Mouse (Mus musculus) hindbrain, embryonic 12.5 days (tissue): Measurements from ENCODE around the gene Btg3. TPM values are rescaled to one million over a fixed set of nuclear protein-coding genes. Genes with fewer than 3 reads are reported as not detected.
A peak's percentile ranks its signal among the peaks of the same experiment; 100 is the strongest.
"Not testable (repeated sequence)": the region's sequence is repeated elsewhere in the genome, so short reads cannot be mapped to it uniquely, and the experiment has no call there.

Experiments used
- ATAC-seq: fragments of 200-750 bp; cut with Nextera tagmentation; 2 replicates; pipeline ENCODE4 v1.8.0; 2017; ENCODE audit warnings: moderate TSS enrichment; ENCODE audit not compliant: low FRiP score
- H3K27ac ChIP-seq: fragments of 300-500 bp; sonication (generic); 2 replicates; pipeline ENCODE4 v1.5.1; 2016; ENCODE audit warnings: mild to moderate bottlenecking
- H3K27me3 ChIP-seq: fragments of 300-500 bp; sonication (generic); 2 replicates; pipeline ENCODE4 v1.6.1; 2016; ENCODE audit warnings: mild to moderate bottlenecking
- H3K36me3 ChIP-seq: fragments of 300-500 bp; sonication (generic); 2 replicates; pipeline ENCODE4 v1.6.1; 2016; ENCODE audit warnings: mild to moderate bottlenecking
- H3K4me1 ChIP-seq: fragments of 300-500 bp; sonication (generic); 2 replicates; pipeline ENCODE4 v1.6.1; 2016
- H3K4me2 ChIP-seq: fragments of 300-500 bp; sonication (generic); replicated peaks from 2 replicates; pipeline ENCODE4 v1.6.1; 2016; ENCODE audit warnings: mild to moderate bottlenecking
- H3K4me3 ChIP-seq: fragments of 300-500 bp; sonication (generic); 2 replicates; pipeline ENCODE4 v1.5.1; 2016; ENCODE audit warnings: mild to moderate bottlenecking
- H3K9ac ChIP-seq: fragments of 300-500 bp; sonication (generic); 2 replicates; pipeline ENCODE4 v1.6.1; 2016; ENCODE audit warnings: mild to moderate bottlenecking, moderate library complexity
- H3K9me3 ChIP-seq: fragments of 300-500 bp; sonication (generic); replicated peaks from 2 replicates; pipeline ENCODE4 v1.6.1; 2016; ENCODE audit warnings: mild to moderate bottlenecking
- WGBS: fragments of 180-500 bp; shearing (Covaris S2); methylation state at CpG from one replicate; pipeline ENCODE4 v1.1.7; 2016; 5-methylcytosine and 5-hydroxymethylcytosine counted together
- polyA plus RNA-seq: library from polyadenylated mRNA; unstranded; fragments of >200 nt; fragmentation: Nextera tagmentation; extraction: Ambion mirVana; gene quantifications from 2 replicates; pipeline ENCODE4 v1.2.1, GENCODE M21; 2016

The Btg3 gene
- polyA plus RNA-seq, 1 experiment from 2014 or later = 41.6 TPM

DNA sequence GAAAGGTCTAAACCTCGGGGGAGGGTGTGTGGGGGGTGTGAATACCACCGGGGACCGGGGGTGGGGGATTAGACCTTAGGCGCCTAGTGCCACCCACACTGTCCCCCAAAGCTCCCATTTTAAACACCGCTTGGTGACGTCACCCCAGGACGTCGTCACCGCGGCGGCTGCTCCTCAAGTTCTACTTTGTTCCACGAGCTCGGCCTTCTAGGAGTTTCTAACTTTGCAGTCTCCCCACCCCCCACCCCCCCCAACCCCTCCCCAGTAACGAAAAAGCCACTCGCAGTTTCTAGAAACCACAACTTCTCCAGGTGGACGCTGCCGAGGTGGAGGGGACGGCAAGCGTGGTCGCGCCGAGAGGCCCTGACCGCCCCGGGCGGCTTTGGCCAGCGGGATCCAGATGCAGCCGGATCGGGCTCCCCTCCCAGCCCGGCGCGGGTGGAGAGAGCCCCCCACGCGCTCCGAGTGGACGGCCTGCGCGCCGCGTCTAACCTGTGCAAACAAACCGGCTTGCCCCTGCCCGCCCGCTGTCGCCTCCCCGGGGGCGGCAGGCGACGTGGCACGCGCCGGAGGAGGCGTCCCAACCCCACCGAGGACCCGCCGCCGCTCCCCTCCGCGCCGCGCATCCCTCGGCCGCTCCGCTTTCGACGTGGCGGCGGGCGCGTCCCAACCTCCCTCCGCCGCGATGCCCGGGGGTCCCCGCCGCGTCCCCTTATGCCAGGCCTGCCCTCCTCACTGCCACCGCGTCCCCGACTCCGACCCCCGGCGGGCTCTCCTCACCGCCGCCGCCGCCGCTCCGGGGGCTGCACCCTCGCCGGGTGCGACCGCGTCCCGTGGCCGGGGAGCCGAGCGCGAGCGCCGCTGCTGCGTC lies 936 bp downstream of the Btg3 start:
- peak overlapping the region; percentile 87 for H3K9ac ChIP-seq
- peaks cover 8% of the 10 kb centered on the region; the same call in 1 of the 2 replicates for H3K36me3 ChIP-seq
- H3K27ac ChIP-seq = peak overlapping the region; percentile 55
- H3K27me3 ChIP-seq = no peaks in the 10 kb centered on the region
- H3K4me1 ChIP-seq = peaks cover 7% of the 10 kb centered on the region
- peak overlapping the region; percentile 87 for H3K4me3 ChIP-seq
- H3K9me3 ChIP-seq = no peaks in the 10 kb centered on the region
- H3K4me2 ChIP-seq = peak overlapping the region; percentile 70
- under 1% methylated on average over 74 of the region's 100 CpGs for WGBS
- ATAC-seq = peak; percentile 74

GRCm38 (mm10) chr16:78375222-78375621 lies 1.8 kb downstream of the Btg3 start:
- no peak for ATAC-seq
- WGBS = 58% methylated on average over 10 of the region's 10 CpGs
- H3K9me3 ChIP-seq = no peaks in the 10 kb centered on the region

DNA sequence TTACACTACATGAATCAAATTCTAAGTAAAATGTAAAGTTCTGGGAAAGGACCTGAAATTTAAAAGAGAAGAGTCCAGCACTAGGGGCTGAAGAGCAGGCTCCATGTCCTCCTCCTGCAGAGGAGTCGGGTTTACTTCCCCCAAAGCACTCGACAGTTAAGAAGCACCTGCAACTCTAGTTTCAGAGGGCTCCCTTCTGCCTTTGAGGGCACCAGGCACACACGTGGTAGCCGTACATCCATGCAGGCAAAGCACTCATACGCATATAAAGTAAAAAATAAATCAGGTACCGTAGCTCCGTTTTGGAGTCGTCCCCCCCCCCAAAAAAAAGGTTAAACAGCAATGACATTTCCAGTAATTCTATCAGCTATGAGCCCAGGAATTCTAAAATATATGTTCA lies 3.2 kb downstream of the Btg3 start:
- no peaks in the 10 kb centered on the region for H3K27me3 ChIP-seq
- H3K36me3 ChIP-seq = peaks cover 14% of the 10 kb centered on the region
- H3K27ac ChIP-seq = no peak overlapping the region
- ATAC-seq = no peak
- no peaks in the 10 kb centered on the region for H3K9me3 ChIP-seq
- peaks cover 7% of the 10 kb centered on the region for H3K4me1 ChIP-seq
- H3K9ac ChIP-seq = no peak overlapping the region
- no peak overlapping the region for H3K4me3 ChIP-seq
- H3K4me2 ChIP-seq = no peak overlapping the region
- WGBS = 81% methylated on average over 8 of the region's 8 CpGs

More at GRCm38 (mm10) chr16:78375222-78375621, 1.8 kb downstream of the Btg3 start:
- Histone ChIP-seq H3K4me3 (peak overlapping the region; percentile 87), H3K27ac (no peak overlapping the region), H3K27me3 (no peaks in the 10 kb centered on the region), H3K9ac (no peak overlapping the region), H3K36me3 (peaks cover 8% of the 10 kb centered on the region; the same call in 1 of the 2 replicates), H3K4me2 (peak overlapping the region; percentile 70), H3K4me1 (peaks cover 7% of the 10 kb centered on the region)

GRCm38 (mm10) chr16:78372786-78373185 lies 4.2 kb downstream of the Btg3 start:
- no peak for ATAC-seq
- no peak overlapping the region for H3K4me3 ChIP-seq
- H3K9ac ChIP-seq = no peak overlapping the region
- H3K4me2 ChIP-seq = no peak overlapping the region
- peaks cover 7% of the 10 kb centered on the region for H3K4me1 ChIP-seq
- no peaks in the 10 kb centered on the region for H3K9me3 ChIP-seq
- no peak overlapping the region for H3K27ac ChIP-seq
- 86% methylated on average over 5 of the region's 5 CpGs for WGBS
- peaks cover 18% of the 10 kb centered on the region for H3K36me3 ChIP-seq
- H3K27me3 ChIP-seq = no peaks in the 10 kb centered on the region

DNA sequence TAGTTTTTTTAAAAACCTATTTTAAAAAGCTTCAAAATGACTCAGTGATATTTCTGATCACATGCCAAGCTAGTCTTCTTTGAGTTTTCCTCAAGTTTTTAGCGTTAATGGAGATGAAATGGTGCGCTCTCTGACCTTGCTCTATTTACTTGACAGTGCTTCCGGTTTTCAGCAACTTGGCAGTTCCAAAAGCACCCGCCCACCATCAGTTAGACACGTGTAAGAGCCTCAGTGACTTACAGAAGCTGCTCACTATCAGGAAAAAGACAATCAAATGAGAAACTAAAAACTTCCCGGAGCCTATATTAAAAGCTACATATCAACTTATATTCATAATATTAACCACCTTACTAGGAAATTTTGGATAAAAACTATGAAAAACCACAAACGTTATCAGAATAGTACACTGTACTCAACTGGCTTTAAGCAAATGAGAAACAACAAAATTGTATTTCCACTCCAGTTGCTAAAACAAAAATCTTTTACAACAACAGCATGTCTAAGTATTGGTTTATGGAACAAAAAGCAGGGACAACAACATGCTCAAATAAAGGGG lies 5.4 kb downstream of the Btg3 start:
- peaks cover 7% of the 10 kb centered on the region for H3K4me1 ChIP-seq
- no peak overlapping the region for H3K27ac ChIP-seq
- WGBS = 76% methylated on average over 7 of the region's 7 CpGs
- no peak overlapping the region for H3K9ac ChIP-seq
- peaks cover 26% of the 10 kb centered on the region for H3K36me3 ChIP-seq
- no peaks in the 10 kb centered on the region for H3K9me3 ChIP-seq
- no peak overlapping the region for H3K4me3 ChIP-seq
- H3K27me3 ChIP-seq = no peaks in the 10 kb centered on the region
- no peak for ATAC-seq
- H3K4me2 ChIP-seq = no peak overlapping the region

DNA sequence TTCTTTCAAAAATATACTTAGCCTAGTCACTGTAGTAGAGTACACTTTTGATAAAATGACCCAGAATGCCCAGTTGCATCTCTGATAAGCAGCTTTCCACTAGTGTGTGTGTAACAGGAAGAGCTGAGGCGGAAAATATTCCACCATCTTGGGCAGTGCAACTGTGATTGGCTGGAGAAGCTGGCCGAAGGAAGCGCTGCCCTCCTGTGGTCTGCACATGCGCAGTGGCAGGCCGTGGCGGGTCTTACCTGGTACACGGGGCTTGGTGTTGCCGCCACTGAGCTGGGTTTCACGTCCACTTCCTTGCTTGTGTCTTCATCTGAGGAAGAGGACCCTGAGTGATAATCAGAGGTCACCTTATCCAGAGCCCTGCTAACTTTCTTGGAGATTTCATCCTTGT lies 12.4 kb downstream of the Btg3 start:
- H3K27ac ChIP-seq, H3K9me3 ChIP-seq, H3K27me3 ChIP-seq, ATAC-seq, H3K9ac ChIP-seq, H3K4me3 ChIP-seq, H3K4me1 ChIP-seq, H3K4me2 ChIP-seq: not testable (repeated sequence)
- 92% methylated on average over 9 of the region's 9 CpGs for WGBS
- peaks cover 36% of the 10 kb centered on the region for H3K36me3 ChIP-seq

- Histone ChIP-seq H3K4me1 (no peaks in the 10 kb centered on the region), H3K27me3 (no peaks in the 10 kb centered on the region), H3K9me3 (no peaks in the 10 kb centered on the region), H3K27ac (no peak overlapping the region), H3K9ac (no peak overlapping the region), H3K4me3 (no peak overlapping the region), H3K36me3 (peaks cover 28% of the 10 kb centered on the region; the same call in 1 of the 2 replicates), H3K4me2 (no peak overlapping the region)
- WGBS = 93% methylated on average over 4 of the region's 4 CpGs
- ATAC-seq = no peak
Observed at GRCm38 (mm10) chr16:78361466-78361865, 15.5 kb downstream of the Btg3 start.

DNA sequence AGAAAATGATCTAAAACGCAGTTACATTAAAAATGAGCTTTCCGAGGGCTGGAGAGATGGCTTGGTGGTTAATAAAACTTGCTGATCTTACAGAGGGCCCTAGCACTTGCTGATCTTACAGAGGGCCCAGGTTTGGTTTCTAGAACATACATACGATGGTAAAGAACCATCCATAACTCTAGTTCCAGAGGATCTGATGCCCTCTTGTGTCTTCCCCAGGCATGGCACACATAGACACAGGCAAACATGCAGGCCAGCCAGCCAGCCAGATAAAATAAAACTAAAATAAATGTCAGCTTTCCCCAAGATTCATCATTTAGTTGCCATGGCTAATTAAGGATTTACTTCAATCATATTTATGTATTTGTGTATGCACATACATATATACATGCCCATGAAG lies 19.2 kb downstream of the Btg3 start:
- Histone ChIP-seq H3K9me3 (no peaks in the 10 kb centered on the region), H3K9ac (no peak overlapping the region), H3K27me3 (no peaks in the 10 kb centered on the region), H3K36me3 (peaks cover 18% of the 10 kb centered on the region; the same call in 1 of the 2 replicates), H3K4me3 (no peak overlapping the region), H3K4me1 (no peaks in the 10 kb centered on the region), H3K27ac (no peak overlapping the region), H3K4me2 (no peak overlapping the region)
- no peak for ATAC-seq
- 97% methylated on average over 3 of the region's 3 CpGs for WGBS

GRCm38 (mm10) chr16:78347328-78347926 lies 29.6 kb downstream of the Btg3 start:
- Histone ChIP-seq H3K4me1 (no peaks in the 10 kb centered on the region), H3K36me3 (peaks cover 6% of the 10 kb centered on the region), H3K4me3 (no peak overlapping the region), H3K27me3 (no peaks in the 10 kb centered on the region), H3K9ac (no peak overlapping the region), H3K4me2 (no peak overlapping the region), H3K27ac (no peak overlapping the region), H3K9me3 (no peaks in the 10 kb centered on the region)
- ATAC-seq = no peak
- 85% methylated on average over 13 of the region's 13 CpGs for WGBS

- H3K9me3 ChIP-seq = no peaks in the 10 kb centered on the region
- no peaks in the 10 kb centered on the region for H3K4me1 ChIP-seq
- peaks cover 6% of the 10 kb centered on the region for H3K36me3 ChIP-seq
- H3K4me2 ChIP-seq = no peak overlapping the region
- no peaks in the 10 kb centered on the region for H3K27me3 ChIP-seq
- H3K4me3 ChIP-seq = no peak overlapping the region
- ATAC-seq = no peak
- H3K9ac ChIP-seq = no peak overlapping the region
- H3K27ac ChIP-seq = no peak overlapping the region
- 81% methylated on average over 2 of the region's 2 CpGs for WGBS
Observed at GRCm38 (mm10) chr16:78346662-78347327, 30.2 kb downstream of the Btg3 start.

DNA sequence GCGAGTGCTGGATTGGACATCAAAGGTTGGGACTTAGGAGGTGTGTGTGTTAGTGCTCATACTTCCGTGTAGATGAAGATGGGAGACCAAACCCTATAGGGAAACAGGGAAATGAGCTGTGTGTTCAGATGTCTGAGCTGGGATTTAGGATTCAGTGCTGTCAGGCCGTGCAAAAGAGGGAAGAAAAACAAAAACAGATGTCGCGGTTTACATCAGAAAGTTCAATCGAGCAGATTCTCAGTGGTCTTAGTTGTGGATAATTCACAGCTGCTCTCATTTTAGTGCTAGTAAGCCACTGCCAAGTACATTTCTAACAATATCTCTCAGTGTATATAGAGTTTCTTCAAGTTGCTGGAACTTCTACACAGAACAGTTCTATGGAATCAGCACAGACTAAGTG lies 33.2 kb downstream of the Btg3 start:
- H3K27ac ChIP-seq = no peak overlapping the region
- no peak overlapping the region for H3K4me3 ChIP-seq
- H3K4me1 ChIP-seq = no peaks in the 10 kb centered on the region
- H3K9ac ChIP-seq = no peak overlapping the region
- H3K4me2 ChIP-seq = no peak overlapping the region
- H3K9me3 ChIP-seq = no peaks in the 10 kb centered on the region
- H3K27me3 ChIP-seq = no peaks in the 10 kb centered on the region
- ATAC-seq = no peak
- 67% methylated on average over 6 of the region's 6 CpGs for WGBS
- 0 out of 2 replicates have a peak, but pooled peaks cover 10% of the 10 kb centered on the region for H3K36me3 ChIP-seq

DNA sequence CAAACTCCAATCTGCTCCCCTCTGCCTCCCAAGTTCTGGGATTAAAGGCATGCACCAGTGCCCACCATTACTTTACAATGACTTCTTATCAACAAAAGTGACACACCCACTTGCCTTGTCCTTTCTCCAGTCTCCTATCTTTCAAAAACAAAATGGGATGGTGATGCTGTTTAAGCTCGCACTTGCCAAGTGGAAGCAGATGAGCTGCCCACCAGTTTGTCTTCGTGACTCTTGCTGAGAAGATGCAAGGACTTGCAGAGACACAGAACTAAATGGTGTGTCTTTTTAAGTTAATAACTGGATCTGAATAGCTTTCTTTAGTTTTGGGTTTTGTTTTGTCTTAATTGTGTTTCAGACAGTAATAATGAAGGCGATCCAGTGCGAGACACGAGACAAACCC lies 34.2 kb downstream of the Btg3 start:
- no peak overlapping the region for H3K27ac ChIP-seq
- WGBS = 89% methylated on average over 5 of the region's 5 CpGs
- H3K9me3 ChIP-seq = no peaks in the 10 kb centered on the region
- 0 out of 2 replicates have a peak, but pooled peaks cover 10% of the 10 kb centered on the region for H3K36me3 ChIP-seq
- no peak overlapping the region for H3K4me2 ChIP-seq
- no peaks in the 10 kb centered on the region for H3K4me1 ChIP-seq
- H3K4me3 ChIP-seq = no peak overlapping the region
- no peak for ATAC-seq
- H3K27me3 ChIP-seq = no peaks in the 10 kb centered on the region
- no peak overlapping the region for H3K9ac ChIP-seq
